Mouse (Mus musculus) liver, embryonic 12.5 days (tissue): Measurements from ENCODE around the gene Olfr1346. TPM values are rescaled to one million over a fixed set of nuclear protein-coding genes. Genes with fewer than 3 reads are reported as not detected.
"Not testable (repeated sequence)": the region's sequence is repeated elsewhere in the genome, so short reads cannot be mapped to it uniquely, and the experiment has no call there.

ENCODE experiments used
- ATAC-seq: fragments of 200-750 bp; cut with Nextera tagmentation; 2 replicates; pipeline ENCODE4 v1.8.0; 2017; ENCODE audit warnings: moderate number of reproducible peaks, mild to moderate bottlenecking, moderate library complexity
- H3K27ac ChIP-seq: fragments of 300-500 bp; sonication (generic); 2 replicates; pipeline ENCODE4 v1.5.1; 2016; ENCODE audit warnings: mild to moderate bottlenecking
- H3K27me3 ChIP-seq: fragments of 300-500 bp; sonication (generic); replicated peaks from 2 replicates; pipeline ENCODE4 v1.6.1; 2016; ENCODE audit warnings: mild to moderate bottlenecking, moderate library complexity
- H3K36me3 ChIP-seq: fragments of 300-500 bp; sonication (generic); 2 replicates; pipeline ENCODE4 v1.6.1; 2016; ENCODE audit warnings: mild to moderate bottlenecking, moderate library complexity
- H3K4me1 ChIP-seq: fragments of 300-500 bp; sonication (generic); 2 replicates; pipeline ENCODE4 v1.6.1; 2016
- H3K4me2 ChIP-seq: fragments of 300-500 bp; sonication (generic); 2 replicates; pipeline ENCODE4 v1.6.1; 2016; ENCODE audit warnings: mild to moderate bottlenecking, moderate library complexity
- H3K4me3 ChIP-seq: fragments of 300-500 bp; sonication (generic); 2 replicates; pipeline ENCODE4 v1.5.1; 2016; ENCODE audit warnings: mild to moderate bottlenecking, moderate library complexity
- H3K9ac ChIP-seq: fragments of 300-500 bp; sonication (generic); 2 replicates; pipeline ENCODE4 v1.6.1; 2016; ENCODE audit warnings: mild to moderate bottlenecking, moderate library complexity
- H3K9me3 ChIP-seq: fragments of 300-500 bp; sonication (generic); replicated peaks from 2 replicates; pipeline ENCODE4 v1.6.1; 2016; ENCODE audit warnings: mild to moderate bottlenecking, moderate library complexity
- WGBS: fragments of 180-500 bp; shearing (Covaris S2); methylation state at CpG from one replicate; pipeline ENCODE4 v1.1.7; 2016; ENCODE audit not compliant: insufficient replicate concordance; 5-methylcytosine and 5-hydroxymethylcytosine counted together
- polyA plus RNA-seq: library from polyadenylated mRNA; unstranded; fragments of >200 nt; fragmentation: Nextera tagmentation; extraction: Ambion mirVana; gene quantifications from 2 replicates; pipeline ENCODE4 v1.2.1, GENCODE M21; 2016

Olfr1346 gene
- polyA plus RNA-seq = not detected in 2 replicates

- Histone ChIP-seq H3K4me2 (no peak within 1 kb of the TSS), H3K27ac (no peak within 1 kb of the TSS), H3K36me3 (no peaks in the 10 kb centered on the region), H3K9me3 (0 out of 2 replicates have a peak, but pooled peaks cover 4% of the 10 kb centered on the region), H3K9ac (no peak within 1 kb of the TSS), H3K27me3 (no peaks in the 10 kb centered on the region), H3K4me1 (no peaks in the 10 kb centered on the region), H3K4me3 (no peak within 1 kb of the TSS)
- ATAC-seq = no peak
Observed at GRCm38 (mm10) chr7:6466951-6467350, at the start of gene Olfr1346. TSS of gene Olfr1346 (plus strand) at chr7:6467101.

DNA sequence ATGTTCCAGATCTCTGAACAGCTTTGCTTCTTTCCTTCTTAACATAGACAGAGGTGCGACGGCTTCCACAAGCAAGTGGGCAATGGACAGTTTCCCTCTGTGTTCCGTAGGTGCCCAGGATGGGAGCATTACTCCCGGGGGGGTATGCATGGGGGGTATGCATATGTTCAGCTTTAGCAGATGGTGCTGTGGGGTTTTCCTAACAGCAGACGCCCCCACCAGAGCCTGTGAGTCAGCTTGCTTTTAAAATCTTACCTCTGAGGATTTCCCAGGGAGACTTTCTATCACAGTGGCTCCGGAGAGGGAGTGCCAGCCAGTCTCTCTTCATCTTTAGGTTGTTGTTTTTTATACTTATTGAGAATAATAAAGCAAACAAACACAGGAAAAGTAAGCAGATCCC, 47.0 kb upstream of the Olfr1346 start:
- no peak for ATAC-seq
- Histone ChIP-seq H3K9me3 (no peaks in the 10 kb centered on the region), H3K36me3 (no peaks in the 10 kb centered on the region), H3K4me2 (no peak overlapping the region), H3K27ac (no peak overlapping the region), H3K4me1 (no peaks in the 10 kb centered on the region), H3K27me3 (peaks cover 3% of the 10 kb centered on the region), H3K9ac (no peak overlapping the region), H3K4me3 (no peak overlapping the region)
- 58% methylated on average over 6 of the region's 6 CpGs for WGBS

GRCm38 (mm10) chr7:6429381-6429780, 37.5 kb upstream of the Olfr1346 start:
- Histone ChIP-seq H3K9ac (no peak overlapping the region), H3K4me2 (no peak overlapping the region), H3K27me3 (no peaks in the 10 kb centered on the region), H3K36me3 (no peaks in the 10 kb centered on the region), H3K9me3 (peaks cover 10% of the 10 kb centered on the region; the same call in 1 of the 2 replicates), H3K4me3 (no peak overlapping the region), H3K27ac (no peak overlapping the region), H3K4me1 (no peaks in the 10 kb centered on the region)
- WGBS = 75% methylated on average over 3 of the region's 3 CpGs
- no peak for ATAC-seq

DNA sequence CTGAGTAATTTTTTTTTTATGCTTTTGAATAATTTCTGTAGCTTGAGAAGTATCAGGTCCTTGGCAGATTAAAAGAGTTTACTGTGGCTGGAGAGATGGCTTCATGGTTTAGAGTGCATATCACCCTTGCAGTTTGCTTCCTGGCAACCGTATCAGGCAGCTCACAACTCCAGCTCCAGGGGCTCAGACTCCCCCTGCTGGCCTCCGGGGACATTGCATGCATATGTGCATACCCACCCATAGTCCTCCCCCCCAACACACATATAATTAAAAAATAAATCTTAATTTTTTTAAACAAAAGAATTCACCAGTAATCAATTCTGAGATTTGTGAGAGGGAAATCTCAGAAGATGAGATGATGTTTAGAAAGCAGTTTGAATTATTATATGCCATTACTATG, 36.6 kb upstream of the Olfr1346 start:
- Histone ChIP-seq H3K4me3 (no peak overlapping the region), H3K27ac (no peak overlapping the region), H3K9me3 (peaks cover 10% of the 10 kb centered on the region; the same call in 1 of the 2 replicates), H3K4me2 (no peak overlapping the region), H3K36me3 (no peaks in the 10 kb centered on the region), H3K27me3 (no peaks in the 10 kb centered on the region), H3K4me1 (no peaks in the 10 kb centered on the region), H3K9ac (no peak overlapping the region)
- ATAC-seq = no peak
- WGBS = 22% methylated on average over 2 of the region's 2 CpGs

DNA sequence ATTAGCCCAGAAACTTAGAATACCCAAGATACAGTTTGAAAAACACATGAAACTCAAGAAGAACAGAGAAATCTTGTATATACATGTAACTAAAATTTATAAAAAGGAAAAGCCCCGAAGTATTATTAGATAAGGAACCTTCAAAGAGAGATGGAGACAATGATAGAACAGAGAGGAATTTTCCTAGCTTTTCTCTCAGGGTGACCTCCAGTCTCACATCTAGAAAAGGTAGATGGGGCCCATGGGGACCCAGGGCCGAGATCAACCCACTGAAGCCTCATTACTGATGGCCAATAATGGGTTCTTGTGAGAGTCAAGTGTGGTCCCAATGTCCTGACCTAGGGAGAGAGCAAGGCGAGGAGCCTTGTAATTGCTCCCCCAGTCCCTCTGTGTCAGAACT, 28.5 kb upstream of the Olfr1346 start, which contains the start of gene Olfr1344:
TSS of gene Olfr1344 (plus strand) at position 301 of the 400 bp plus-strand sequence.
- Histone ChIP-seq H3K4me2 (no peak within 1 kb of the TSS), H3K27me3 (no peaks in the 10 kb centered on the region), H3K27ac (no peak within 1 kb of the TSS), H3K9ac (no peak within 1 kb of the TSS), H3K4me3 (no peak within 1 kb of the TSS), H3K36me3 (no peaks in the 10 kb centered on the region), H3K4me1 (no peaks in the 10 kb centered on the region), H3K9me3 (no peaks in the 10 kb centered on the region)
- 50% methylated on average over 3 of the region's 3 CpGs for WGBS
- no peak for ATAC-seq

- Histone ChIP-seq H3K9me3 (no peaks in the 10 kb centered on the region), H3K27ac (no peak overlapping the region), H3K27me3 (no peaks in the 10 kb centered on the region), H3K4me2 (no peak overlapping the region), H3K9ac (no peak overlapping the region), H3K4me1 (no peaks in the 10 kb centered on the region), H3K4me3 (no peak overlapping the region), H3K36me3 (no peaks in the 10 kb centered on the region)
- WGBS = 47% methylated on average over 2 of the region's 2 CpGs
- ATAC-seq = no peak
Observed at GRCm38 (mm10) chr7:6441173-6441572, 25.7 kb upstream of the Olfr1346 start.

DNA sequence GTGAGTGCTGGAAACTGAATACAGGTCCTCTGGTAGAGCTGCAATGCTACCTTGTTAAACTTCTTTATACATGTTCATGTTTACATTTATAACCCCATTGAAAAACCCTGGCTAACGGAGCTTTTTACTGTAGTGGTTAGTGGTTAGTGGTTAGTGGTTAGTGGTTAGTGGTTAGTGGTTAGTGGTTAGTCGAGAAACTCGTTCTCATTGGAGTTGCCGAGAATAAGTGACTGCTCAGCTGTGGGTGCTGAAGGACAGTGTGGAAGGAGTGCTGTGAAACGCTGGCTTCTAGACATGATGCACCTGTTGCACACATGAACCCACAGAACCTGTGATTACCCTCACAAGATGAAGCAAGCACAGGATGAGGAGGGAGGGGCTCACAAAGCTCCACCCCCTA, 19.1 kb upstream of the Olfr1346 start:
- Histone ChIP-seq H3K4me2 (no peak overlapping the region), H3K9ac (no peak overlapping the region), H3K27me3 (no peaks in the 10 kb centered on the region), H3K9me3 (no peaks in the 10 kb centered on the region), H3K4me1 (no peaks in the 10 kb centered on the region), H3K27ac (no peak overlapping the region), H3K4me3 (no peak overlapping the region), H3K36me3 (no peaks in the 10 kb centered on the region)
- ATAC-seq = no peak
- WGBS = 31% methylated on average over 5 of the region's 5 CpGs

DNA sequence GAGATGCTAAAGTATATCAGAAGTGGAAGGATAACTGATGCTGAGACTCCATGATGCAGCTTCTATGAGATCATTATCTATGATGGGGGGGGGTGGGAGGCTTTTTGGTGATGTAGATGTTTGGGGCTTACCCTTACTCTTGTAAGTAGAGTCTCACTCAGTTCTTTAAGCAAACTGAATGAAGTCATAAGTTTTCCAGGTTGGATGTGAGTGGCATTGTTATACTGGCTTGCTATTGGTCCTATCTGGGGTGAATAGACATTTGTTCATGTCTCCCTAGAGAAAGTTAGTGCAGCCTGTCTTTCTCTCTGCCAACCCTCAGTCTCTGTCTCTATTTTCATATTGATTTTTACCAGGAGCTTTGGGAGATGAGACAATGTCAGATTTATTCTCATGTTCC, 11.0 kb upstream of the Olfr1346 start, which contains the start of gene Olfr1336:
TSS of gene Olfr1336 (plus strand) at position 301 of the 400 bp plus-strand sequence.
- Histone ChIP-seq H3K27ac (no peak within 1 kb of the TSS), H3K27me3 (no peaks in the 10 kb centered on the region), H3K4me3 (no peak within 1 kb of the TSS), H3K9ac (no peak within 1 kb of the TSS), H3K4me1 (no peaks in the 10 kb centered on the region), H3K4me2 (no peak within 1 kb of the TSS), H3K9me3 (0 out of 2 replicates have a peak, but pooled peaks cover 2% of the 10 kb centered on the region), H3K36me3 (no peaks in the 10 kb centered on the region)
- no peak for ATAC-seq

DNA sequence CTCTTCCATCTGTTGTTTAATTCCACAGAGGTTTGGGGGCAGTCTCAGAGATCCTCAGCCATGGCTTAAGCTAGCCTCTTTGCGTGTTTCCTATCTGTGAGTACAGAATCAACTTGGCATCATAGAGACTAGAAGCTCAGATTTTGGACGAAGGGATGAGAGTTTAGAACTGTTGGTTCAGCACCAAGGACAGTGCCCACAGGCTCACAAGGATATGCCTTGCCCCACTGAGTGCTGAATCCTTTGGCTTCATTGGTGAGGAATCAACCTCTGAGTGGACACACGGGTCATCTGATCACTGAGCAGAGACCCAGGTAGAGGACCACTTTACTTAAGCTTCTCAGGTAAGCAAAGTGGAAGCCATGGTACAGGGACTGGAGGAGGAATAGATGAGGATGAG, 10.5 kb upstream of the Olfr1346 start:
- Histone ChIP-seq H3K36me3 (no peaks in the 10 kb centered on the region), H3K4me1 (no peaks in the 10 kb centered on the region), H3K27me3 (no peaks in the 10 kb centered on the region), H3K9me3 (0 out of 2 replicates have a peak, but pooled peaks cover 6% of the 10 kb centered on the region), H3K4me2 (no peak overlapping the region), H3K4me3 (no peak overlapping the region), H3K9ac (no peak overlapping the region), H3K27ac (no peak overlapping the region)
- 30% methylated on average over 3 of the region's 3 CpGs for WGBS
- no peak for ATAC-seq

DNA sequence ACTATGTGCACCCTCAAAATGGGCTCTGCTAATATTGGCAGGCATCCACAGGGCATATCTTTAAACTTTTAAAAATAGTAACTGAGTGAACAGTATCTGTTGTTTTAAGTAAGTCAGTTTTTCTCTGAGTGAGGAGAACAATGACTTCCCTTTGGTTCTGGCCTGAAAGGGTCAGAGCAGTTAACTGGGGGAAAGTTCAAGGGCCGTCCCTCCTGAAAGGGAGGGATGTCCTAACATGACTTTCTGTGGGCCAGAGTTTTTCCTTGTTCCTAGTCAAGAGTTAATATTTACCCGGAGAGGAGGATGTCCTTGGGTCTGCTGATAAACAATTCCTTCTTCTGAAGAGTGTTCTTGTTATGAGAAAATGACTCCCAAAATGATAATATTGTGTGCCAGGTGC, 10.7 kb downstream of the Olfr1346 start:
- not testable (repeated sequence) for H3K4me3 ChIP-seq, H3K36me3 ChIP-seq, H3K9ac ChIP-seq, H3K27ac ChIP-seq, H3K27me3 ChIP-seq, ATAC-seq, H3K4me1 ChIP-seq, H3K4me2 ChIP-seq
- H3K9me3 ChIP-seq = peaks cover 26% of the 10 kb centered on the region; the same call in 1 of the 2 replicates
- 55% methylated on average over 2 of the region's 2 CpGs for WGBS

DNA sequence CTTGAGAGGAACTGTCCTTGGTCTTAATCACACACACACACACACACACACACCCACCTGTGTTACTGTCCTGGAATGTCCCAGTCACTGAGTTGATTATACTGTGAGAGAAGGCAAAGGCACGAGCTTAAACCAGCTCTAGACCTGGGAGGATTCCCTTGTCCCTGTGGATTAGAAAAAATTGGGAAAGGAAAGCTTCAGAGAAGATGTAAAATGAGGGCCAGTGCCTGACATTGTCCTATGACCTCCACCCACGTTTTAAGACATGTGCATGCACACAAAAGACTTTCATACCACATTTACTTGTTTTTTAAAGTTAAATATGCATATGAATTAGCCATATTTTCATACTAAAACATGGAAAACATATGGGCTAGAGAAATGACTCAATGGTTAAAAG, 19.9 kb downstream of the Olfr1346 start, which contains the start of gene Olfr5:
TSS of gene Olfr5 (minus strand) at position 101 of the 400 bp plus-strand sequence.
- Histone ChIP-seq H3K27me3 (no peaks in the 10 kb centered on the region), H3K4me1 (no peaks in the 10 kb centered on the region), H3K4me2 (no peak within 1 kb of the TSS), H3K27ac (no peak within 1 kb of the TSS), H3K9me3 (peaks cover 4% of the 10 kb centered on the region; the same call in 1 of the 2 replicates), H3K4me3 (no peak within 1 kb of the TSS), H3K9ac (no peak within 1 kb of the TSS), H3K36me3 (no peaks in the 10 kb centered on the region)
- no peak for ATAC-seq
- 11% methylated on average over 2 of the region's 2 CpGs for WGBS

DNA sequence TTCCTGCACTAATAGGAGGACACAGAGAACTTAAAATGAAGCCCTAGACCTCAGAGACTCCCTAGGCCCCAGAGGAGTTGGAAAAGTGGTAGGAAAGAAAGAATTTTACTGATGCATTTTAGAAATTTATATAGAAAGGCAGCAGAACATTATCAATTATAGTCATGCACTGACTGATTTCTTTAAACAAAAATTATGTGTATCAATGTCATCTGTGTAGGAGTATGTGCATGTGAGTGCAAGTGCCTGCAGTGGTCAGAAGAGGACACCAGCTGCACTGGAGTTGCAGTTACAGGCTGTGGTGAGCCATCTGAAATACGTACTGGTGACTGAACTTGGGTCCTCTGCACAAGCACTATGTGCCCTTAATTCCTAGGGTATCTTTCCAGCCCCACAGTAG, 32.8 kb downstream of the Olfr1346 start, which contains the start of gene Olfr1347:
TSS of gene Olfr1347 (minus strand) at position 101 of the 400 bp plus-strand sequence.
- Histone ChIP-seq H3K9me3 (peaks cover 4% of the 10 kb centered on the region), H3K27me3 (no peaks in the 10 kb centered on the region), H3K27ac (no peak within 1 kb of the TSS), H3K4me2 (no peak within 1 kb of the TSS), H3K4me1 (no peaks in the 10 kb centered on the region), H3K36me3 (no peaks in the 10 kb centered on the region), H3K4me3 (no peak within 1 kb of the TSS), H3K9ac (no peak within 1 kb of the TSS)
- no peak for ATAC-seq
- 27% methylated on average over 1 of the region's 1 CpGs for WGBS

- H3K27me3 ChIP-seq = no peaks in the 10 kb centered on the region
- no peak within 1 kb of the TSS for H3K27ac ChIP-seq
- no peaks in the 10 kb centered on the region for H3K36me3 ChIP-seq
- no peaks in the 10 kb centered on the region for H3K4me1 ChIP-seq
- H3K9ac ChIP-seq = no peak within 1 kb of the TSS
- no peak within 1 kb of the TSS for H3K4me3 ChIP-seq
- H3K4me2 ChIP-seq = no peak within 1 kb of the TSS
- 72% methylated on average over 1 of the region's 1 CpGs for WGBS
- no peaks in the 10 kb centered on the region for H3K9me3 ChIP-seq
- ATAC-seq = no peak
Observed at GRCm38 (mm10) chr7:6508648-6509047, 41.7 kb downstream of the Olfr1346 start, which contains the start of gene Olfr1348. TSS of gene Olfr1348 (minus strand) at chr7:6508748.
